Mouse (Mus musculus) layer of hippocampus, adult 9-10 months (tissue): ENCODE results near the gene Slc16a4.
A peak's percentile ranks its signal among the peaks of the same experiment; 100 is the strongest.
"Not testable (repeated sequence)": the region's sequence is repeated elsewhere in the genome, so short reads cannot be mapped to it uniquely, and the experiment has no call there.

Source experiments
- DNase-seq: peaks from one replicate; pipeline ENCODE4 v3.0.0; 2022; ENCODE audit warnings: low spot score

Gene Slc16a4

DNA sequence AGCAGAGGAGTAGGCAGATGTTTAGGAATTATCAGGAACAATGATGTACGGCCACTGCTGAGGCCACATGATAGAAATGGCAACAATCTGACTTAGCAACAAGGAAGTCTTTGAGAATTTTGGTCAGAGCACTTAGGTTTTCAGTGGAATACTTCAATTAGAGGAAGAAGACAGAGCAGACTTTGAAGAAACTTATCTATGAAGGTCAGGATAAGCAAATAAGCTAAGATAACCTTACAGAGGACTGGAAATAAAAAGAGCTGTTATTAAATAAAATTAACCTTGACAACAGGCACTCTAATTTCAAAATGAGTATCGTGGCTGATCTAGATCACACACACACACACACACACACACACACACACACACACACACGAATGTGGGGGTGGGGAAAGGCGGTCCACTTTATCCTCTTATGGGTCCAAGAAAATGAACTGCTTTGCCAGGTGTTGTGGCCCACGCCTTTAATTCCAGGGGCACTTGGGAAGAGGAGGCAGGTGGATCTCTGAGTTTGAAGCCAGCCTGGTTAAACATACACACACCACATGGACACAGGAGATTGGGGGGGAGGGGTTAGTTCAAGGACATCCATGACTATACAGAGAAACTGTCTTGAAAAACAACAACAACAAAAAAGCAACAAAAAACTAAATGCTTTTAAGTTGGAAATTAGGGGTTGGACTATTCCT is 4.8 kb downstream of the Slc16a4 start:
- no peak for DNase-seq

GRCm38 (mm10) chr3:107296917-107297316 is 5.9 kb downstream of the Slc16a4 start:
- not testable (repeated sequence) for DNase-seq

DNA sequence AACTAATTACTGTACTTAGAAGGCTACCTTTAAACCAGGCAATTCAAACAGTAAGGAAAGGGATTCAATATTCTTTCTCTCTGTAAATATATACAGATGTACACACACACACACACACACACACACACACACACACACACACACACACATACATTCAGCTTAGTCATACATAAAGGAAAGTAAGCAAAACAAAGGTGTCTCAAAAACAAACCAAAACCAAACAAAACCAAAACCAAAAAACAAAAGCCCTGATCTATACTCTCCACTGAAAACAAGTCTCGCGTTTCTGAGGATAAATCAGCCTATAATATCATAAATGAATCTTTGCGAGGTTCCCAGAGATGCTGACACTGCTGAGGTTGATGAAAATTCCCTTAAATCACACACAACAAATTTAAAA is 26.3 kb downstream of the Slc16a4 start:
- no peak for DNase-seq

DNA sequence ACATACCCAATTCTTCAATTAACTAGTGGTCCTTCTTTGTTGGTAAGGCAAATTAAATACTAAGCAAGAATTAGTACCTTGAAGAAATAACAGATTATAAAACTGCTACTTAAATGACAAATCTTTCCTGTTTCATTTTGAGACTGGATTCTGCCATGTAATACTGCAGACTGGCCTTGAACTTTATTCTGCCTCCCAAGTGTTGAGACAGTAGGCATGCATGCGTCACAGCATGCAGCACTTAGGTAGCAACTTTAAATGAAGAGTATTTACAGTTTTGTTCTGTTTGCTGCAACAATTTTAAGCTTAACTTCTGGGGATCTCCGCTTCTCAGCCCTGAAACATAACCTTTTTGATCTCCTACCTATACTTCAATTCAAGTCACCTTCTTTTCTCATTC is 30.1 kb downstream of the Slc16a4 start:
- DNase-seq, result no peak

GRCm38 (mm10) chr3:107321776-107322175 is 30.7 kb downstream of the Slc16a4 start:
- DNase-seq, result no peak

- DNase-seq, result no peak
These were observed 35.4 kb downstream of the Slc16a4 start for GRCm38 (mm10) chr3:107326442-107326841.

- no peak for DNase-seq
These were observed 39.7 kb downstream of the Slc16a4 start for GRCm38 (mm10) chr3:107330503-107331424.

- DNase-seq, result no peak
These were observed 40.7 kb downstream of the Slc16a4 start for GRCm38 (mm10) chr3:107331746-107332126.

DNA sequence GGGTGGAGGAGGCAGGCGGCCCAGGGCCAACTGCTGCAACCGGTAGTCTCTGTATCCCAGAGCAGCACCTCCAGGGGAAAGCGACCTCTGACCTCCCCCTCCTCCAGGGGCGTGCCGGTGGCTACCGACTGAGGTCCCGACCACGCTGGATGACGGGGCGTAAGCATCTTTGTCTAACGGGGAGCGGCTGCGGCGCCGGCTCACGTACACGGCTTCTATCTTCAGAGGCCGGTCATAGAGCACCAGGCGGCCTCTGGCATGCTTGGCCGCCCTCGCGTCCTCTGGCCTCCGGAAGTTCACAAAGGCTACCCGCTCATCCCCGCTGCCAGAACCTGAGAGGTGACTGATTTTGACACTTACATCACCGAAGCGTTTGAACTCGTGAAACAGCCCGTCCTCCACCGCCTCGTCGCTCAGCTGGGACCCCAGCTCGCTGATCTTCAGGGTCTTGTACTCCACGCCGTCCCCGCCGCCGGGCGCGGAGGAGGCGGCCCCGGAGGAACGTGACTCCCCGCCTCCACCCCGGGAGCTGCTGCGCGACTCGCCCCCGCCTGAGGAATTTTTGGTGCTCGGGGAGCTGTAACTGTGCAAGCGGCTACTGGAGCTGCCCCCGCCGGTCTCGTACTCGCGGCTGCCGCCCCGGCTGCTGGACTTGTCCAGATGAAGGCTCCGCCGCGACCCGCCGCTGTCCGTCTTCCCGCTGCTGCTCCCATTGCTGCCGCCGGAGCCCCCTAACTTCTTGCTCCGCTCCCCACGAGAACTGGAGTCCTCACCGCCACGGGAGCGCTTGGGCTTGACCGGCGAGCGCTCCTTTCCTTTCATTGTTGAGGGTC is 41.3 kb downstream of the Slc16a4 start:
- DNase-seq, result no peak

- peak; percentile 99 for DNase-seq
These were observed 41.9 kb downstream of the Slc16a4 start for GRCm38 (mm10) chr3:107332960-107333380.

- DNase-seq, result peak; percentile 100
These were observed 42.6 kb downstream of the Slc16a4 start, which contains the start of gene Rbm15 for GRCm38 (mm10) chr3:107333381-107334201. Rbm15 (minus strand) TSS chr3:107333673.

GRCm38 (mm10) chr3:107334202-107334934 is 43.3 kb downstream of the Slc16a4 start:
- DNase-seq, result no peak

GRCm38 (mm10) chr3:107343971-107344370 is 52.9 kb downstream of the Slc16a4 start:
- DNase-seq, result no peak

GRCm38 (mm10) chr3:107345033-107345725 is 54.1 kb downstream of the Slc16a4 start:
- DNase-seq, result no peak

- DNase-seq, result peak; percentile 38
These were observed 58.0 kb downstream of the Slc16a4 start for GRCm38 (mm10) chr3:107349006-107349405.

- DNase-seq, result no peak
These were observed 60.7 kb downstream of the Slc16a4 start for GRCm38 (mm10) chr3:107351706-107352105.

GRCm38 (mm10) chr3:107355618-107356260 is 64.7 kb downstream of the Slc16a4 start:
- no peak for DNase-seq

DNA sequence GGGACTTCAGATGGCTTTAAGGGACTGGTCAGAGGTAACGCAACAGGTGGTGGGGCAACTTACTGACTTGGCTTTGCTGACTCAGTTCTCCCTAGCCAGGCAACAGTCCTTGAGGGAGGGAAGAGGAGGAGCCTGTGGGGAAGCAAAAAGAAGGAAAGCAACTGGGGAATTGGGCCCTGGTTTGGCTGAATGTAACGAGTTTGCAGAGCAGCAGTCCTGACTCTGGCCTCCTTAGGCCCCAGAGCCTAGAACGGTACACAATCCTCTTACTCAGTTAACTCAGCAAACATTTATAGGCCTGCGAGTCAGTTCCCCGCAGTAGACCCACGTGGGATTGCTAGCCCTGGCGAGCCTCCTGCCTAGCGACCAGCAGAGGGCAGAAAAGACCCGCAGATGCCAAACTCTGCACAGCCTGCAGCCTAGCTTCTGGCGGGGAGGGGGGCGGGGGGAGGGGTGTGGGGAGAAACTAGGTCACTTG is 66.0 kb downstream of the Slc16a4 start:
- DNase-seq, result peak; percentile 67

- no peak for DNase-seq
These were observed 66.7 kb downstream of the Slc16a4 start for GRCm38 (mm10) chr3:107357700-107358234.
